Mouse (Mus musculus) cerebellum, adult 9-11 months (tissue): ENCODE data around the gene Ccdc69.

ENCODE experiments used
- DNase-seq: peaks from one replicate; pipeline ENCODE4 v3.0.0; 2022

Ccdc69 gene

GRCm38 (mm10) chr11:55004970-55005502 lies 72.9 kb downstream of the Ccdc69 start:
- no peak for DNase-seq
